Mouse (Mus musculus): ENCODE results near the gene AI661453.

AI661453 gene

GRCm38 (mm10) chr17:47440359-47440890 is 4.0 kb downstream of the AI661453 start:
- peak; percentile 80 for DNase-seq (ENCODE audit: low read depth, low spot score)

- DNase-seq (ENCODE audit: low read depth, low spot score) = no peak
Measured at GRCm38 (mm10) chr17:47441296-47442051, 5.1 kb downstream of the AI661453 start.

- no peak for DNase-seq (ENCODE audit: low read depth, low spot score)
Measured at GRCm38 (mm10) chr17:47442271-47442670, 5.9 kb downstream of the AI661453 start.

DNA sequence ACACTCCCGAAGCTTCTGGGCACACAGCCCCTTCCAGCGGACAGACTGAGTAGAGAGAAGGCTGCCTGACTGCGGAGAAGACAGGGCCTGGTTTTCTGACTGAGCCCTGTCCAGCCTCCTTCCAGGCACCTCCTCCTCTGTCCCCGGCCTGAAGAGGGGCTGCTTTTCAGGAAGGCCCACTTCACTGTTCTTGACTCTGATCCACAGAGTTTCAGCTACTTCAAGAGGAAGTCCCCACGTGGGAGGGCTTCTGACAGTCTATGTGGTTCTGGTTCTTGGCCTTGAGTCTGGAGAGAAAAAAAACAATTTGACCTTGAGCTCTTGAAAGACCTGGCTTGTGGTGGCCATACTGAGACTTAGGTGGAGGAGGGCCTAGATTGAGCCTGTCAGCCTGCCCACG is 7.7 kb downstream of the AI661453 start:
- DNase-seq (ENCODE audit: low read depth, low spot score) = no peak

GRCm38 (mm10) chr17:47445518-47445917 is 9.1 kb downstream of the AI661453 start:
- DNase-seq (ENCODE audit: low read depth, low spot score) = no peak

GRCm38 (mm10) chr17:47446025-47446424 is 9.6 kb downstream of the AI661453 start:
- no peak for DNase-seq (ENCODE audit: low read depth, low spot score)

- DNase-seq (ENCODE audit: low read depth, low spot score) = no peak
Measured at GRCm38 (mm10) chr17:47446561-47446960, 10.1 kb downstream of the AI661453 start.

DNA sequence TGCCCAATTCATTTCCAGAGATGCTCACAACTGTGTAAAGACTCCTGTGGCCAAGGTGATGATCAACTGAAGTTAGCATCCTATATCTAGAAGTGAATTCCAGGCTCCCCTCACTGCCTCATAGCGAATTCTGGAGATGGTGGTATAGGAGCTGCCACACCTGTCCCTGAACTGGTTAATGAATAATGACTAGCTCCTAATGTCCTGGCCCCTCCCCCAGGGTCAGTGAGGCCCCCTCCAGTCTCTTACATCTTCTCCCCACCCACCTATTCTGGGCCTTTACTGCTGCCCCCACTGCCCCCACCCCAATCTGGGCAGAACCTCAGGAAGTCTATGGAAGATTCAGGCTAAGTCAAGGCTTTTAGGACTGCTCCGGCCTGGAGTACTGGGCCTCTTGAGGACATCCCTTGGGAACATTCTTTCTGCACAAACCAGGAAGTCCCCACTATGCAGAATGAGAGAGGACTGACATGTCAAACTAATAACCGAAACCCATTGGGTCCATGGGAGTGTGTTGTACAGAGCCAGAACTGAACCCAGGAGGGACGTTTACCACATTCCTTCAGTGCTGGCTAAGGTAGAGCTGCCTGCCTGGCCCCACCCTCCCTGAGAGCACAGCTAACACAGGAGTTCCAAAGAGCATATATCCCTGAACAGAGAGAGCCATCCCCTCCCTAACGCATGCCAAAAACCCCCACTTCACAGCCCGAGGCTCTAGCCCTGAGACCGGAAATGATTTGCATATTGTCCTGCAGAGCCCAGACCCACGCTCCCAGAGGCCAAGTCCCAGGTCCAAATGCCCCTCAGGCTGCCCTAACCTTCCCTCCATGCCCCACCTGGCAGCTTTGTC is 12.3 kb downstream of the AI661453 start:
- no peak for DNase-seq (ENCODE audit: low read depth, low spot score)

DNA sequence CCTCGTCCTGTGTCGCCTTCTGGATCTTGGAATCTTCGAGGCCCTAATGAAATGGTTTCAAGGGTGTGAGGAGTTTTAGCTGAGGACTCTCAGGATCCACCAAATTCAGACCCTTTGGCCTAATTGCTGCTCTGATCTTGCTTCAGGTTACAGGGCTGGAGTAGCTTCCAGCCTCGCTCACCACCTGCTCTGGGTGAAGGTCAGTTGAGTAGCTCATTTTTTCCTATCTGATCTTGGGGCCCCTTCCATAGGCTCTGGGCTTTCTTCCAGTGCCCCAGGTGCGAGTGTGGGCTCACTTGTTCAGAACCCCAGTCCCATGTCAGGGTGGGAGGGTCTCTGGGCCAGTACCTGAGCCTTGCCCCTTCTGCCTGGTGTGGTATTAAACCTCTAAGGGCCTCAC is 13.0 kb downstream of the AI661453 start:
- DNase-seq (ENCODE audit: low read depth, low spot score) = no peak

DNA sequence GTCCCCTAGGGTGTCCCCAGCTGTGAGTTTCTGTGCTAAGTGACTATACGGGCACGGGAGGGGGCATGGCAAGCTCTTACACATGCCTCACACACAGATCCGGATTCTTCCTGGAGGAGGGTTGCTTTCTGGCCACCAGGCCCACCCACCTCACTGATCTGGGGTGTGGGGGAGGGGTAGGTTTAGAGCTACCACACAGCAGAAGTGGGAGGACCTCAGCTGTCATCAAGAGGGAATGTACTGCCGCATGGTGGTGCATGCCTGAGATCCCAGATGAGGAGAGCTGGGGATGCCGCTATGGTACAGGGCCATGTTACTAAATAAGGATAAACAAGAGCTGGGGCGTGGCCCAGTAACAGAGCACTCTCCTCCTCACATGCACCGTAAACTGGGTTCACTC is 13.8 kb downstream of the AI661453 start:
- DNase-seq (ENCODE audit: low read depth, low spot score) = peak; percentile 61

- DNase-seq (ENCODE audit: low read depth, low spot score) = no peak
Measured at GRCm38 (mm10) chr17:47450880-47451565, 14.6 kb downstream of the AI661453 start.

GRCm38 (mm10) chr17:47452886-47453285 is 16.5 kb downstream of the AI661453 start:
- no peak for DNase-seq (ENCODE audit: low read depth, low spot score)

DNA sequence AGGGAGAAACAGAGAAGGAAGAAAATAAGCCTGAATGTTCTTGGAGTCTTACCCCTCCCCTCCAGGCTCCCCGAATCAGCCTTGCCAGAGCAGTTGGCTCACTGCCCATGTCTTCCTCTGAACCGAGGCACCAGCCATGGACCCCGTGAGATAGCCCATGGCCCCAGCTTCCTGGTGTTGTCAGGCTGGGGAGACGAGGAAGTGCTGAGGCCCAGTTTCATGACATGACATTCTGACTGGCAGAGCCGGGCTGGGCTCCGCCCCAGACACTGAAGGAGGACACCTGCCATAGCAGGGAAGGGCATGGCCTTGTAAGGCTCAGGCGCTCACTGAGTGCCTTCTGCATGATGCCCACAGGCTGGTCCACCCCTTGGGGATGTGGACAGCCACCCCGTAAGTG is 18.3 kb downstream of the AI661453 start:
- no peak for DNase-seq (ENCODE audit: low read depth, low spot score)

GRCm38 (mm10) chr17:47458310-47458709 is 21.9 kb downstream of the AI661453 start:
- DNase-seq (ENCODE audit: low read depth, low spot score) = no peak

- DNase-seq (ENCODE audit: low read depth, low spot score) = no peak
Measured at GRCm38 (mm10) chr17:47458936-47459335, 22.5 kb downstream of the AI661453 start.

GRCm38 (mm10) chr17:47459341-47459919 is 23.0 kb downstream of the AI661453 start:
- DNase-seq (ENCODE audit: low read depth, low spot score) = no peak

- no peak for DNase-seq (ENCODE audit: low read depth, low spot score)
Measured at GRCm38 (mm10) chr17:47461688-47462087, 25.3 kb downstream of the AI661453 start.

DNA sequence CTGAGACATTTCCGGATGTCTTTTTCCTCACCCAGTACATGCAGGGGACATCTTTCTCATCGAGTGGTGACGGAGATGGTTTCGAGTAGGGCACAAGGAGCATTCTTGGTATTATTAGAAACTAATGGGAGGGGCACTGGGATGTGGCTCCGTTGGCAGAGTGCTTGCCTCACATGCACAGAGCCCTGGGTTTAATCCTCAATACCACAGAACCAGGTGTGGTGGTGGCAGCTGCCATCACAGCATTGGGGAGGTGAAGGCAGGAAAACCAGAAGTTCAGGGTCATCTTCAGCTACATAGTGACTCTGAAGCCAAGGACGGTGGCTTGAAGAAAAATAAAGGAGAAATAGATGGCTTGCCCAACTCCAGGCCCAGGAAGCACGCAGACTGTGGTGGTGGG is 25.8 kb downstream of the AI661453 start:
- no peak for DNase-seq (ENCODE audit: low read depth, low spot score)

- no peak for DNase-seq (ENCODE audit: low read depth, low spot score)
Measured at GRCm38 (mm10) chr17:47462728-47463388, 26.4 kb downstream of the AI661453 start.

DNA sequence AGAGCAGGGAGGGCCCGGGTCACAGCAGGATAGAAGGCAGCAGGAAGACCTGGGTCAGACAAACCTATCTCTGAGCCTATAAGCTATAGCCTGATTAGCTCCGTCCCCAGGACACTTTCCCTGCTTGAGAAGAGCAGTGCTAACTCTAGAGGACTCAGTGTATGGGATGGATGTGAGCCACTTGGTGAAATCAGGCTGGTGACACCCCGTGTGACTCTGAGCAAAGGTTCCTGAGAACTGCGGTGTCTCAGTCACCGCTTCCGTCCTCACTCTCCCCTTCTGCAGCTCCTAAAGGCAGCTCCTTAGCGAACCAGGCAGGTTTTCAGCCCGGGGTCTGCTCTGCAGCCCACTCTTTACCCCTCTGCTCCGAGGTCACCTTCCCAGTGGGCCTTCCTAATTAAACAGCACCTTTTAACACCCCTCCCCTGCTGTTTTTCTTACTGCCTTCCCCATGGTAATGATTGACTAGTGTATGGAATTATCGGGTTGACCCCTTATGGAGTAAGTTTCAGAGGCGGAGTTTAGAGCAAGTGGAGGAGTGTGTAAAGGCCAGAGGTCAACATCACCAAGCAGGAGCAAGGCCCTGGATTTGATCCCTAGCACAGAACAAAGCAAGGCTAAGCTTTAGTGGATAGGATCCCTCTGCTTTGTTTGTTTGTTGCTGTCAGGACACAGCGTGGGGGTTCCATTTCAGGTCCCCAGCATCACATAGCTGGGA is 28.0 kb downstream of the AI661453 start:
- no peak for DNase-seq (ENCODE audit: low read depth, low spot score)
